Mouse (Mus musculus): Measurements from ENCODE around the gene Srgn.

GRCm38 (mm10) chr10:62520911-62521310 is 6.3 kb downstream of the Srgn start:
- no peak for TF ChIP-seq EP300 (IDR thresholded peaks at IDR 0.05; ENCODE audit: insufficient read depth, low read depth, low read length)
- no peak for TF ChIP-seq POLR2A (IDR thresholded peaks at IDR 0.05; ENCODE audit: insufficient read depth, low read depth, low read length)
